Mouse (Mus musculus): ENCODE measurements around the gene Olfr1424.
"Not testable (repeated sequence)": the region's sequence is repeated elsewhere in the genome, so short reads cannot be mapped to it uniquely, and the experiment has no call there.

DNA sequence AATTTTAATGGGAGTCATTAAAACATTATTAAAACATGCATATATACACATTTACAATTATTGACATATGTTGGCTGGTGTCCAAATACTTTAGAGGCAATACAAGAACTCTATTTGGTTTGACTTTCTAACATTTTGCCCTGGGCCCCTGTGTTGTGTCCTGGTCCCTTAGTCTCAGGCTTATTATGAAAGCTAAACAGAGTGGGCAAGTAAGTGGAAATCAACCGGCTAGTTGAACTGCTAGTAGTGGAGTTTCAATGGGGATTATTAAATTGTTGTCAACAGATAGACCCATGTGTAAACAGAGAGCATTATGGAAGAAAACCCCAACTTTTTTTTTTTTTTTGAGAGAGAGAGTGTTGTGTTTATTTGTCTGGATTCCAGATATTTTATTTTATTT, at the start of gene Olfr1424:
- not testable (repeated sequence) for TF ChIP-seq CTCF (IDR thresholded peaks at IDR 0.05; ENCODE audit: low read depth); EP300 (optimal IDR thresholded peaks at IDR 0.05)
